ENCODE assay signal across 8 mouse cellular contexts in genomic region chr7:80766861-80767312, GRCm38 (mm10). TPM values are rescaled to one million over a fixed set of nuclear protein-coding genes. Genes with fewer than 3 reads are reported as not detected.
DNase-seq lines count a peak whose midpoint lies in the region; ATAC-seq and TF ChIP-seq lines count a peak whose summit lies in the region.
"Had no signal": no experiment of that assay in that cellular context is flagged by ENCODE, and none has a peak within 500 bp of the region (broad histone marks: within the 10 kb centered on the region; RNA-seq: fewer than 3 reads in every experiment).

No protein-coding gene starts in this region.

- H3K36me3 ChIP-seq in CH12.LX (replicated peaks in 1 of 2; ENCODE audit: control insufficient read depth in 1 of 2, insufficient read depth in 1 of 2, low read length in 1 of 2) = peaks cover 26 to 71% of the 10 kb centered on the region in 2 experiments
- H3K36me3 ChIP-seq: midbrain, embryonic 15.5 days had no signal

- peaks cover 6% of the 10 kb centered on the region for H3K9me3 ChIP-seq in CH12.LX (replicated peaks; ENCODE audit: low read length)
- H3K9me3 ChIP-seq: midbrain, embryonic 15.5 days had no signal

- no peaks in the 10 kb centered on the region for H3K27me3 ChIP-seq in CH12.LX (replicated peaks)
- H3K27me3 ChIP-seq: midbrain, embryonic 15.5 days had no signal

- TF ChIP-seq RAD21 in CH12.LX (IDR thresholded peaks at IDR 0.05; ENCODE audit: low read depth, low read length) = peak; percentile 17

- peaks cover 25% of the 10 kb centered on the region for H3K79me2 ChIP-seq in CH12.LX (replicated peaks; ENCODE audit: control insufficient read depth, extremely low read depth, insufficient read depth, poor library complexity, severe bottlenecking)

- peak in 1 of 2 experiments; percentile 35; a peak in 2 of 4 replicates for TF ChIP-seq CTCF in CH12.LX (conservative IDR thresholded peaks at IDR 0.05 in 1 of 2, IDR thresholded peaks at IDR 0.05 in 1 of 2; ENCODE audit: low read depth in 2 of 2, low read length in 2 of 2)
- no peak for TF ChIP-seq CTCF in bone marrow macrophage, adult 2 months (IDR thresholded peaks at IDR 0.05; ENCODE audit: low read depth, low read length)

- peaks cover 38 to 95% of the 10 kb centered on the region in 2 experiments for H3K4me1 ChIP-seq in CH12.LX (ENCODE audit: control insufficient read depth in 1 of 2, insufficient read depth in 2 of 2)
- H3K4me1 ChIP-seq in bone marrow macrophage, adult 2 months (ENCODE audit: control insufficient read depth, insufficient read depth, low read length) = peaks cover 36% of the 10 kb centered on the region

- TF ChIP-seq EP300 in CH12.LX (IDR thresholded peaks at IDR 0.05; ENCODE audit: low read length) = peak; percentile 53

- dilution Hi-C loops in CH12.LX (cut with MboI; ENCODE audit: extremely low pct_ligation_motif_present, extremely low pct_unique_long_range_greater_than_20kb, low sequenced_read_pairs) = no loop called here

- H3K27ac ChIP-seq in CH12.LX (ENCODE audit: insufficient read depth, low read depth) = peak overlapping the region; percentile 69
- H3K27ac ChIP-seq in bone marrow macrophage, adult 2 months (ENCODE audit: insufficient read depth, low read depth, low read length) = peak overlapping the region; percentile 29
- H3K27ac ChIP-seq: midbrain, embryonic 15.5 days had no signal

- peak; percentile 90 for DNase-seq in CH12.LX (ENCODE audit: extremely low read depth)
- peak; percentile 47 to 66 for DNase-seq in frontal cortex, postnatal 10 days (ENCODE audit: low spot score in 2 of 2)
- peak; percentile 60 to 89 for DNase-seq in left cerebral cortex, adult 9 months (ENCODE audit: low spot score in 2 of 2)
- no peak for DNase-seq in adrenal gland, adult 8-10 months
- no peak for DNase-seq in urinary bladder, postnatal 14 days (ENCODE audit: low spot score)

- TF ChIP-seq POLR2A in CH12.LX (IDR thresholded peaks at IDR 0.05; ENCODE audit: low read depth, low read length) = peak; percentile 60
- TF ChIP-seq POLR2A in bone marrow macrophage, adult 2 months (IDR thresholded peaks at IDR 0.05; ENCODE audit: borderline replicate concordance, low read depth, low read length) = no peak

- no peak for ATAC-seq in inflammation-experienced regulatory T-cells, adult 6 months
- ATAC-seq: midbrain, embryonic 15.5 days had no signal

- peak overlapping the region; percentile 0 to 32 (median 12) for H3K4me3 ChIP-seq in CH12.LX (replicated peaks in 1 of 3; ENCODE audit: low read depth in 2 of 3, low read length in 2 of 3, poor library complexity in 1 of 3)
- no peak overlapping the region for H3K4me3 ChIP-seq in bone marrow macrophage, adult 2 months (ENCODE audit: insufficient read depth, low read length)
- H3K4me3 ChIP-seq: midbrain, embryonic 15.5 days had no signal

- no peak overlapping the region for H3K9ac ChIP-seq in CH12.LX (ENCODE audit: insufficient read depth, low read depth)
- H3K9ac ChIP-seq: midbrain, embryonic 15.5 days had no signal

- in situ Hi-C loops in CH12.LX (cut with MboI; ENCODE audit: low pct_ligation_motif_present, low pct_unique_long_range_greater_than_20kb, low sequenced_read_pairs) = no loop called here

- H3K4me2 ChIP-seq in CH12.LX (ENCODE audit: insufficient read depth, low read depth, poor library complexity, severe bottlenecking) = peak overlapping the region; percentile 38
- H3K4me2 ChIP-seq: midbrain, embryonic 15.5 days had no signal

TF ChIP-seq in CH12.LX, 34 proteins besides CTCF, POLR2A, EP300 and RAD21:
- TF ChIP-seq PAX5 (IDR thresholded peaks at IDR 0.05; ENCODE audit: low read length) (no peak), MAFK (IDR thresholded peaks at IDR 0.05; ENCODE audit: insufficient replicate concordance, low read length) (no peak), UBTF (IDR thresholded peaks at IDR 0.05; ENCODE audit: low read depth, low read length) (no peak), KAT2A (IDR thresholded peaks at IDR 0.05; ENCODE audit: insufficient replicate concordance, low read length) (no peak), USF2 (conservative IDR thresholded peaks at IDR 0.05; ENCODE audit: low read depth, low read length) (no peak), MYC (IDR thresholded peaks at IDR 0.05; ENCODE audit: low read depth, low read length) (peak; percentile 62; the same call in 1 of the 2 replicates), JUN (IDR thresholded peaks at IDR 0.05; ENCODE audit: insufficient read depth, low read depth, low read length) (0 out of 2 replicates have a peak, but pooled peaks have one; percentile 12), TCF12 (IDR thresholded peaks at IDR 0.05; ENCODE audit: low read depth, low read length) (peak; percentile 78), ZC3H11A (IDR thresholded peaks at IDR 0.05; ENCODE audit: low read depth, low read length) (no peak), E2F4 (IDR thresholded peaks at IDR 0.05; ENCODE audit: insufficient replicate concordance, low read depth, low read length) (no peak), GABPA (IDR thresholded peaks at IDR 0.05; ENCODE audit: insufficient replicate concordance, low read depth, low read length) (no peak), ZMIZ1 (IDR thresholded peaks at IDR 0.05; ENCODE audit: low read depth, low read length) (no peak), CHD1 (IDR thresholded peaks at IDR 0.05; ENCODE audit: low read depth, low read length) (no peak), SIN3A (IDR thresholded peaks at IDR 0.05; ENCODE audit: low read length) (peak; percentile 71; the same call in 1 of the 2 replicates), ZKSCAN1 (IDR thresholded peaks at IDR 0.05; ENCODE audit: borderline replicate concordance, low read depth, low read length) (no peak), USF1 (IDR thresholded peaks at IDR 0.05; ENCODE audit: low read depth, low read length) (no peak), POLR2AphosphoS2 (IDR thresholded peaks at IDR 0.05; ENCODE audit: low read depth, low read length) (no peak), IRF4 (IDR thresholded peaks at IDR 0.05; ENCODE audit: low read depth, low read length) (peak; percentile 47; the same call in 1 of the 2 replicates), TBP (conservative IDR thresholded peaks at IDR 0.05; ENCODE audit: low read depth, low read length) (peak; percentile 58; the same call in 1 of the 2 replicates), ZNF384 (IDR thresholded peaks at IDR 0.05; ENCODE audit: low read depth, low read length) (no peak), MEF2A (IDR thresholded peaks at IDR 0.05; ENCODE audit: borderline replicate concordance, low read depth, low read length) (peak; percentile 48; the same call in 1 of the 2 replicates), ETS1 (conservative IDR thresholded peaks at IDR 0.05; ENCODE audit: low read depth, low read length) (peak; percentile 85), JUND (conservative IDR thresholded peaks at IDR 0.05; ENCODE audit: low read depth, low read length) (peak; percentile 70), CHD2 (IDR thresholded peaks at IDR 0.05; ENCODE audit: low read length) (no peak), NRF1 (IDR thresholded peaks at IDR 0.05; ENCODE audit: low read depth, low read length) (no peak), MAZ (IDR thresholded peaks at IDR 0.05; ENCODE audit: low read depth, low read length) (no peak), HCFC1 (IDR thresholded peaks at IDR 0.05; ENCODE audit: low read depth, low read length) (peak; percentile 28; the same call in 1 of the 2 replicates), NELFE (IDR thresholded peaks at IDR 0.05; ENCODE audit: low read depth, low read length) (0 out of 2 replicates have a peak, but pooled peaks have one; percentile 30), ELF1 (IDR thresholded peaks at IDR 0.05; ENCODE audit: low read depth, low read length) (peak; percentile 50; the same call in 1 of the 2 replicates), MAX (IDR thresholded peaks at IDR 0.05; ENCODE audit: low read length) (peak; percentile 56; the same call in 1 of the 2 replicates), SMC3 (IDR thresholded peaks at IDR 0.05; ENCODE audit: low read depth, low read length) (peak; percentile 29), MXI1 (IDR thresholded peaks at IDR 0.05; ENCODE audit: low read depth, low read length) (no peak; the same call in 1 of the 2 replicates), BHLHE40 (IDR thresholded peaks at IDR 0.05; ENCODE audit: low read depth, low read length) (peak; percentile 81), RCOR1 (conservative IDR thresholded peaks at IDR 0.05; ENCODE audit: low read depth, low read length) (no peak; the same call in 1 of the 2 replicates)

RNA-seq across cellular contexts. Expression of gene Iqgap1, which starts 58.9 kb away (rescaled TPM):
- 77.0 and 87.5 TPM in 2 replicates for total RNA-seq in CH12.LX (2012; rRNA removed)
- total RNA-seq in CH12.LX (2014; rRNA removed) = 43.1 and 49.6 TPM in 2 replicates
- polyA plus RNA-seq in CH12.LX (2012; ENCODE audit: insufficient read length, low read depth) = 83.1 and 126 TPM in 2 replicates
- 243 and 284 TPM in 2 replicates for polyA plus RNA-seq in bone marrow macrophage, adult 2 months (2012; ENCODE audit: insufficient read depth, insufficient read length, missing spikeins)
- total RNA-seq in adrenal gland, adult 8-10 months (2022) = 100 to 1,000 TPM in 2 of 4 experiments, 10 to 100 TPM in 2; 82.6 to 138 (median 109) TPM
- 100 to 1,000 TPM; 197 to 297 (median 271) TPM for polyA plus RNA-seq in inflammation-experienced regulatory T-cells, adult 6 months (2017; shearing (Covaris generic))

Comparison
In these comparisons a context has a peak if more than half of its experiments do, and no peak if none do; other contexts are left out.
1. DNase-seq: peak in CH12.LX (single experiment), frontal cortex, postnatal 10 days (2 of 2) and left cerebral cortex, adult 9 months (2 of 2); none in adrenal gland, adult 8-10 months (single experiment) and urinary bladder, postnatal 14 days (single experiment).